Mouse (Mus musculus) spleen, adult 2 months (tissue): ENCODE measurements around the gene Cfap58. TPM values are rescaled to one million over a fixed set of nuclear protein-coding genes. Genes with fewer than 3 reads are reported as not detected.

ENCODE experiments used
- DNase-seq, 2 experiments: peaks; one replicate each; pipeline versions ENCODE4 v3.0.0 to v3.0.0-alpha.2; 2012 to 2021; ENCODE audit warnings: low spot score in 2 of 2, low read depth in 1 of 2
- H3K27ac ChIP-seq: fragments of 200-500 bp; 2 replicates; pipeline ENCODE4 v1.5.1; 2012; ENCODE audit warnings: low read length, inconsistent platforms; ENCODE audit not compliant: insufficient read depth
- H3K27me3 ChIP-seq: fragments of 200-500 bp; 2 replicates; pipeline ENCODE4 v1.6.1; 2012; ENCODE audit warnings: mild to moderate bottlenecking, moderate library complexity, low read length, inconsistent platforms; ENCODE audit not compliant: control insufficient read depth, insufficient read depth
- H3K36me3 ChIP-seq: fragments of 200-500 bp; 2 replicates; pipeline ENCODE4 v1.6.1; 2012; ENCODE audit warnings: mild to moderate bottlenecking, low read length, inconsistent platforms; ENCODE audit not compliant: control insufficient read depth, insufficient read depth
- H3K4me1 ChIP-seq: fragments of 200-500 bp; 2 replicates; pipeline ENCODE4 v1.6.1; 2011; ENCODE audit warnings: inconsistent platforms; ENCODE audit not compliant: control insufficient read depth, insufficient read depth, insufficient read length
- H3K4me3 ChIP-seq: fragments of 200-500 bp; 2 replicates; pipeline ENCODE4 v1.5.1; 2011; ENCODE audit warnings: mild to moderate bottlenecking, inconsistent platforms; ENCODE audit not compliant: insufficient read depth, insufficient read length; ENCODE audit errors: extremely low read depth
- CTCF ChIP-seq: fragments of 200-500 bp; IDR thresholded peaks from 2 replicates; pipeline ENCODE4 v1.5.1; 2011; ENCODE audit warnings: mild to moderate bottlenecking, inconsistent platforms; ENCODE audit not compliant: insufficient read depth, insufficient read length, insufficient replicate concordance; ENCODE audit errors: extremely low read depth
- POLR2A ChIP-seq: fragments of 200-500 bp; IDR thresholded peaks from 2 replicates; pipeline ENCODE4 v1.6.1; 2011; ENCODE audit warnings: low read depth, low read length, inconsistent platforms
- WGBS: fragments of 180-500 bp; shearing (Covaris S2); methylation state at CpG from one replicate; pipeline ENCODE4 v1.1.7; 2018; 5-methylcytosine and 5-hydroxymethylcytosine counted together
- polyA plus RNA-seq: library from polyadenylated mRNA; depleted of rRNA; stranded (reverse); fragments of >200 nt; gene quantifications from 2 replicates; pipeline ENCODE4 v1.2.3, GENCODE M21; 2012

Gene Cfap58
- polyA plus RNA-seq, 1 experiment, result not detected

GRCm38 (mm10) chr19:47900012-47900411 lies 37.5 kb upstream of the Cfap58 start:
- peaks cover 16% of the 10 kb centered on the region for H3K4me1 ChIP-seq
- H3K27me3 ChIP-seq, result no peaks in the 10 kb centered on the region
- peaks cover 30% of the 10 kb centered on the region for H3K36me3 ChIP-seq
- TF ChIP-seq POLR2A, result no peak
- peak; percentile 44; the same call in 1 of the 2 replicates for TF ChIP-seq CTCF
- 78% methylated on average over 6 of the region's 6 CpGs for WGBS
- no peak overlapping the region for H3K27ac ChIP-seq
- H3K4me3 ChIP-seq, result no peak overlapping the region
- DNase-seq, result no peak

GRCm38 (mm10) chr19:47900558-47900957 lies 36.9 kb upstream of the Cfap58 start:
- H3K27ac ChIP-seq, result no peak overlapping the region
- WGBS, result 84% methylated on average over 10 of the region's 10 CpGs
- peaks cover 21% of the 10 kb centered on the region for H3K4me1 ChIP-seq
- peaks cover 26% of the 10 kb centered on the region for H3K36me3 ChIP-seq
- no peaks in the 10 kb centered on the region for H3K27me3 ChIP-seq
- DNase-seq, result no peak
- H3K4me3 ChIP-seq, result no peak overlapping the region
- no peak for TF ChIP-seq POLR2A
- TF ChIP-seq CTCF, result no peak

DNA sequence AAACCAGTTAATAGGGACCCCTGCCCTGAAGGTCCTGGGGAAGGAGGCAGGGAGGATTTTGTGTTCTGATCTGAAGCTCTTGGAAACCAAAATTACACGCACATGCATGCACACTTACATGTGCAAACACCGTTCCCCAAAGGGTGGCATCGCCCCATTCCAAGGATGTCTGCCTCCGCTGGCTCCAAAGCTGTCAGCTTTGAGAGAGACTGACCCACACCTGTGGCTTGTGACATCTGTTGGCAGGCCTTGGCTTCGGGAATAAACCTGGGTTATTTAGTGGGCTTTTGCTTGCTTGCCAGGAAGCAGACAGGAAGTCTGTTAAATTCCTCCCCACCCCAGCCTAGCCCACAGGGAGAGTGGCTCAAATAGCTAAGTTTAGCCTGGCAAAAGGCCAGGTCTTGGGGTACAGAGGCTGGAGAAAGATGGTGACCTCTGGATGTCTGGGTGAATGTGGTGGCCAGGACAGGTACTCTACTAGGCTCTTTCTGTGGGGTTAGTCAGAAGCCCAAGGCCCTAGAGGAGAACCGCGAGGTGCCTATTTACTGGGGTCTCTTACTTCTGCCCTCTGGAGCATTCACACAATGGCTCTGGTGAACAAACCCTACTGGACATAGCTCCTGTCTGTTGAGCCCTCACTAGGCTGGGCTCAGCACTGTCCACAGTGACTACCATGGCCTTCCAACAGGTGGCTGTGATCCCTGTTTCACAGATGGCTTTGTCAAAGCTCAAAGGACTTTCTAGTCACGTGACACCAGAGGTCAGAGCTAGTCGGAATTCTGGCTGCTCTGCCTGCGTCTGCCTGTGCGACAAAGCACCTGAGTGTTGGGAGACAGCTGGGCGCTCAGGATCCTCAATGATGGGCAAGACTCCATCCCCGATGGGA lies 34.9 kb upstream of the Cfap58 start:
- Histone ChIP-seq H3K27me3 (no peaks in the 10 kb centered on the region), H3K27ac (no peak overlapping the region), H3K4me1 (peaks cover 25% of the 10 kb centered on the region), H3K36me3 (peaks cover 6% of the 10 kb centered on the region), H3K4me3 (no peak overlapping the region)
- TF ChIP-seq CTCF, result no peak
- DNase-seq, result no peak
- 67% methylated on average over 13 of the region's 13 CpGs for WGBS

- no peak for DNase-seq
- H3K4me3 ChIP-seq, result no peak overlapping the region
- no peak overlapping the region for H3K27ac ChIP-seq
- WGBS, result 92% methylated on average over 4 of the region's 4 CpGs
- peaks cover 2% of the 10 kb centered on the region; the same call in 1 of the 2 replicates for H3K36me3 ChIP-seq
- TF ChIP-seq CTCF (no peak), POLR2A (no peak)
- H3K27me3 ChIP-seq, result no peaks in the 10 kb centered on the region
- peaks cover 29% of the 10 kb centered on the region for H3K4me1 ChIP-seq
Measured at GRCm38 (mm10) chr19:47903679-47904078, 33.8 kb upstream of the Cfap58 start.

GRCm38 (mm10) chr19:47905081-47905480 lies 32.4 kb upstream of the Cfap58 start:
- H3K4me1 ChIP-seq, result peaks cover 37% of the 10 kb centered on the region
- peak overlapping the region; percentile 10; the same call in 1 of the 2 replicates for H3K27ac ChIP-seq
- WGBS, result 43% methylated on average over 4 of the region's 4 CpGs
- no peak for DNase-seq
- no peak overlapping the region for H3K4me3 ChIP-seq
- H3K36me3 ChIP-seq, result peaks cover 2% of the 10 kb centered on the region; the same call in 1 of the 2 replicates
- TF ChIP-seq CTCF (no peak), POLR2A (no peak)
- H3K27me3 ChIP-seq, result no peaks in the 10 kb centered on the region

DNA sequence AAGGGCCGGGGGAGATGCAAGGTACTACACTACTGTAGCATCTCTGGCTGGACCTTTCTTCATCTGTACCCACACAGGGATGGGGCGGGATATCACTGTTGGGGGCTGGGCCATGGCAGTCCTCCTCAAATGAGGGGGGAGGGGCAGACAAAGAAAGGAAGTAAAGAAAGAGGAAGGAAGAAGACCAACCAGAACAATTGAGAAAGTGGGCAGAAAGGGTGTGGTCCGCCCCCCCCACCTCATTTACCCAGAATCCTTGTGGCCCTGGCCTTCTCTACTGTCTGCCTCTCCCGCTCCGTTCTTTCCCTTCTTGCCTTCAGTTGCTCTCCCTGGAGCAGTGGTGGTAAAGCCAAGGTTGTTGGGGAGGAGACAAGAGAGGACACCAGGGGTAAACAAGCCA lies 31.9 kb upstream of the Cfap58 start:
- TF ChIP-seq POLR2A, result no peak
- TF ChIP-seq CTCF, result no peak
- Histone ChIP-seq H3K27me3 (no peaks in the 10 kb centered on the region), H3K36me3 (no peaks in the 10 kb centered on the region), H3K4me3 (no peak overlapping the region), H3K4me1 (peaks cover 40% of the 10 kb centered on the region), H3K27ac (peak overlapping the region; percentile 54; the same call in 1 of the 2 replicates)
- DNase-seq, result peak in 1 of 2 experiments; percentile 43
- 50% methylated on average over 5 of the region's 5 CpGs for WGBS

DNA sequence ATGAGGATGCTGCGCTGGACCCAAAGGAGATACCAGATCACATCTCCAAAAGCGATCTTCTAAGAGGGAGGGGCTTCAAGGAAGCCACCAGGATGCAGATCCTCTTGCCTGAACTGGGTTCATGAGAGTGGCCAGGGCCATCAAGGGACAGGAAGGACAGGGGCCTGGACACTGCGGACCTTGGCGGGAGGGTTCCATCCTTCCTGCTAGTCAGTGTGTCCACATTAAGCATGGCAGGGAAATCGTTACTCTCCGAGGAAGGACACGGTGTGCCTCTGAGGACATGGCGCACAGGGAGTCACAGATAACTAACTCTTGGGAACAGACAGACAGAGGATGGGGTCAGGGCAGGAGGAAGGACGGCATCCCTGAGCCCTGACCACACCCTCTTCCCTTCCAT lies 29.9 kb upstream of the Cfap58 start:
- Histone ChIP-seq H3K36me3 (no peaks in the 10 kb centered on the region), H3K4me3 (no peak overlapping the region), H3K27me3 (no peaks in the 10 kb centered on the region), H3K27ac (no peak overlapping the region), H3K4me1 (peaks cover 40% of the 10 kb centered on the region)
- DNase-seq, result no peak
- WGBS, result 92% methylated on average over 9 of the region's 9 CpGs
- TF ChIP-seq CTCF (no peak), POLR2A (no peak)
